Mouse (Mus musculus) limb, embryonic 10.5 days (tissue): Measurements from ENCODE around the gene Tmem30c. TPM values are rescaled to one million over a fixed set of nuclear protein-coding genes. Genes with fewer than 3 reads are reported as not detected.
"Not testable (repeated sequence)": the region's sequence is repeated elsewhere in the genome, so short reads cannot be mapped to it uniquely, and the experiment has no call there.

Experiments used
- DNase-seq: peaks from one replicate; pipeline ENCODE4 v3.0.0-alpha.2; 2017; ENCODE audit warnings: low spot score
- H3K27ac ChIP-seq: fragments of 300-500 bp; sonication (generic); 2 replicates; pipeline ENCODE4 v1.5.1; 2016; ENCODE audit warnings: mild to moderate bottlenecking
- H3K27me3 ChIP-seq: fragments of 300-500 bp; sonication (generic); 2 replicates; pipeline ENCODE4 v1.6.1; 2016; ENCODE audit warnings: low read depth, mild to moderate bottlenecking; ENCODE audit not compliant: poor library complexity, severe bottlenecking
- H3K36me3 ChIP-seq: fragments of 300-500 bp; sonication (generic); 2 replicates; pipeline ENCODE4 v1.6.1; 2016; ENCODE audit warnings: mild to moderate bottlenecking, moderate library complexity
- H3K4me1 ChIP-seq: fragments of 300-500 bp; sonication (generic); 2 replicates; pipeline ENCODE4 v1.6.1; 2016
- H3K4me3 ChIP-seq: fragments of 300-500 bp; sonication (generic); 2 replicates; pipeline ENCODE4 v1.5.1; 2016; ENCODE audit warnings: mild to moderate bottlenecking, moderate library complexity
- H3K9me3 ChIP-seq: fragments of 300-500 bp; sonication (generic); replicated peaks from 2 replicates; pipeline ENCODE4 v1.6.1; 2016; ENCODE audit warnings: mild to moderate bottlenecking
- WGBS: fragments of 180-500 bp; shearing (Covaris S2); methylation state at CpG from one replicate; pipeline ENCODE4 v1.1.7; 2016; 5-methylcytosine and 5-hydroxymethylcytosine counted together
- polyA plus RNA-seq: library from polyadenylated mRNA; unstranded; fragments of >200 nt; fragmentation: Nextera tagmentation; extraction: Ambion mirVana; gene quantifications from 2 replicates; pipeline ENCODE4 v1.2.1, GENCODE M21; 2016

The Tmem30c gene
- polyA plus RNA-seq, 1 experiment from 2014 or later: 0.10 TPM

DNA sequence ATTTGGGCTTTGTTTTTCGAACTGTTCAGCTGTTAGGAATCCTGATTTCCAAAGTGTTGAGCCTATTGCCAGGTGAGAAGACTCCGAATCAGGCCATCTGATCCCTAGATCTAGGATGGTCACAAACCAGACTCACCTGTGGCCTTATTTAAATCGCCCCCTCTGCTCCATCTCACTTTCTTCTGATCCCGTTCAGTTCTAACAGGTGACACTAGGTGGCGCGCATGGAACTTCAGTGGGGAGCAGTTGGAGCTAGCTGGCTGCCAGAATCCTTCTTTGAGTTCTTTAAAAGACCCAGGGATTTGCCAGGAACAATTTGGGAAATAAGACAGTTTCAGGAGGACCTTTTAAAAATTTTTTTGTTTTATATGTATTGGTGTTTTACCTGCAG lies 48.8 kb downstream of the Tmem30c start:
- H3K9me3 ChIP-seq: no peaks in the 10 kb centered on the region
- H3K27ac ChIP-seq: no peak overlapping the region; the same call in 1 of the 2 replicates
- WGBS: 11% methylated on average over 6 of the region's 6 CpGs
- H3K36me3 ChIP-seq: no peaks in the 10 kb centered on the region
- peaks cover 9% of the 10 kb centered on the region for H3K4me1 ChIP-seq
- H3K27me3 ChIP-seq: no peaks in the 10 kb centered on the region
- no peak overlapping the region for H3K4me3 ChIP-seq
- DNase-seq: peak; percentile 86

DNA sequence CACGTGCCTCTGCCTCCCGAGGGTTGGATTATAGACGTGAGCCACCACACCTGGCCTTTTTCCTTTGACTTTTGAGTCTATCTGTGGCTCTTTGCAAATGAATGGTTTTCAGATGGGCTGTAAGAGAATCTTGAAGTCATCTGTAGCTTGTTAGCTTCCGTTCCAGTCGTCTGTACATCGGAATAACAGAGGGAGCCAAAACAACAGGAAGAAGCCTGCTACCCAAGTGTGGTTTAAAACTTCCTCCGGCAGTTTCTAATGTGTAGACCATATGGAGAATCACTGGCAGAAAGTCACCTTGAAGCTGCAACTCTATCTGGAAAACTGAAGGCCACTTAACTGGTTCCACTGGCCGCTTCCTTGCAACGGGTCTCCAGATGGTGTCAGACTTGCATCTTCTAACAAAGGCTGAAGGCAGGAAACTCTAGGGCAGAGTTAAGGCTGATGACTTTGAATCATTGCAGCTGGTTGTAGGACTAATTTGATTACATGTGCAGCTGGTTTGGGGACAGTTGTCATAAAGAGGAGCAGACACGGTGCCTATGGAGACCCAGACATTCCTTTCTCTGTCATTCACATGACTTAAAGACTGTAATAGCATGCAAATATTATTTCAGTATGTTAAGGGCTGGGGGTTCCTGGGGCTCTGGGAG lies 49.3 kb downstream of the Tmem30c start:
- Histone ChIP-seq H3K4me1 (peaks cover 9% of the 10 kb centered on the region), H3K9me3 (no peaks in the 10 kb centered on the region), H3K27me3 (no peaks in the 10 kb centered on the region), H3K36me3 (no peaks in the 10 kb centered on the region), H3K4me3 (no peak overlapping the region), H3K27ac (no peak overlapping the region; the same call in 1 of the 2 replicates)
- 53% methylated on average over 10 of the region's 10 CpGs for WGBS
- peak; percentile 35 for DNase-seq

GRCm38 (mm10) chr16:57242857-57243204 lies 49.8 kb downstream of the Tmem30c start:
- H3K36me3 ChIP-seq: no peaks in the 10 kb centered on the region
- H3K4me1 ChIP-seq: peaks cover 9% of the 10 kb centered on the region
- no peak overlapping the region; the same call in 1 of the 2 replicates for H3K27ac ChIP-seq
- no peaks in the 10 kb centered on the region for H3K27me3 ChIP-seq
- H3K4me3 ChIP-seq: no peak overlapping the region
- WGBS: 83% methylated on average over 5 of the region's 5 CpGs
- H3K9me3 ChIP-seq: no peaks in the 10 kb centered on the region
- no peak for DNase-seq

DNA sequence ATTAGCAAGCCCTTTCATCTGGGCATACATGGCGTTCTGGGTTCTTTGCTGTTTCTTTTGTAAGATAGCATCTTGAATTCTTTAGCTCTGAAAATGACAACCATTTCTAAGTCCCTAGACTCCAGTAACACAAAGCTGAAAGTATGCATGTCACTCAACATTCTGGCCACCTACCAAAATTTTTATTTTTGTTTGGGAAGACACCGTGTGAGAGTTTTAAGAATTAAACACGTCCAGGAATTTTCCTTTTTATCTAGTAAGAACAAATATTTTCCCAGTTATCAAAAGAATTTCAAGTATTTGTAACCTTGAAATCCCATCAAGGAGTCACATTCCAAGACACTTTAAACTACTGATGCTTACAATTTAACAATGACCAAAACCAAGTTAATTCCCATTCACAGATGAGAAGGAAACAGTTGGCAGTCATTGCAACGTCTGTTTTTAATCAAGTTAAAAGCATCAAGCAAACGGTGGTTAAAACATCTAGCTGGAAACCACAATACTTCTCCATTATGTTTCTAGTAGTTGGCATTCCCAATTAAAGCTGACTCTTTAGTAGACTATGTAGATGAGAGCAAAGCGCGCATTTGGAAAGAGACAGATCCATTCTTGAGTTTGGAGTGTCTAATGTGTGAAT lies 56.7 kb downstream of the Tmem30c start:
- Histone ChIP-seq H3K27ac (no peak overlapping the region), H3K36me3 (no peaks in the 10 kb centered on the region), H3K4me3 (no peak overlapping the region), H3K9me3 (no peaks in the 10 kb centered on the region), H3K4me1 (0 out of 2 replicates have a peak, but pooled peaks cover 3% of the 10 kb centered on the region), H3K27me3 (no peaks in the 10 kb centered on the region)
- WGBS: 67% methylated on average over 7 of the region's 7 CpGs
- no peak for DNase-seq

GRCm38 (mm10) chr16:57231937-57232310 lies 60.7 kb downstream of the Tmem30c start:
- not testable (repeated sequence) for H3K27ac ChIP-seq, H3K36me3 ChIP-seq, H3K27me3 ChIP-seq, DNase-seq, H3K4me1 ChIP-seq, H3K9me3 ChIP-seq
- WGBS: 75% methylated on average over 5 of the region's 5 CpGs
- H3K4me3 ChIP-seq: peak overlapping the region; percentile 90

DNA sequence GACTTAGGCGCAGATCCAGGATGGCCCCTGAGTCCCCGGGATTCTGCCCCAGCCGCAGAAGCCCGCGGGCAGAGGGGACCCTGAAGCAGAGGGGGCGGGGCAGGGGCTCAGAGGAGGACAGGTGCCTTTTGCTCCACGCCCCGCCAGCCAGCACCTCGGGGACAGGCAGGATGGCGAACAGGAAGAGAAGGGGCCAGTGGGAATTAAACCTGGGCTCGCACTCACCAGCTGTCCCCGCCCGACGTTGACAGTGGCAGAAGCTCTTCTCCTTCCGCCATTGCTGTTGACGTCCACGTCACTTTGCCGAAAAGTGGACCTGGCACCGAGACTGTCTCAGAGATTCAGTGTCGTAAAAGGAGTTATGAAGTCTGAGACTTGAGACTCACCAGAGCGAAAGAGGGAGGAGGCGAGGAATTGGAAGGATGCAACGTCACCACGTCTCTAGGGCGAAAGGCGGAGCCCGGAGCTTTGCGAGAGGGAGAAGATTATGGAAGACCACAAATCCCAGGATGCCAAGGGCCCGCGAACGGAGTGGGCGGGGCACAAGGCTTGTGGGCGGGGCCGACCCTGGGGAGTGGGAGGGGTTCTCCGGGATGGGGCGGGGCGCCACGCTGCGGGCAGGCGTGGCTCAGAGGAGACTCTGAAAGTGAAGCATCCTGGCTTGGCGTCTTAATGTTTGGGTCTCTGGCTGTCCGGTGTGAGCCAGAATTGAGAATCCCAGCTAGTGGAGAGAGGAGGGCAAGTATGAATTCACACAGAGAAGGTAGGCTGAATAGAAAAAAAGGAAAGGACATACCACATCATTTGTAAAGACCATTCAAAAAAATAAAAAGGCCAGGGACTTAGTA lies 61.4 kb downstream of the Tmem30c start, which contains the start of gene Tbc1d23:
Tbc1d23 (minus strand) TSS at position 416 of the 848 bp plus-strand sequence.
- Histone ChIP-seq H3K36me3 (no peaks in the 10 kb centered on the region), H3K9me3 (no peaks in the 10 kb centered on the region), H3K4me3 (peak within 1 kb of the TSS; percentile 90), H3K27ac (peak within 1 kb of the TSS; percentile 85), H3K4me1 (peaks cover 8% of the 10 kb centered on the region; the same call in 1 of the 2 replicates), H3K27me3 (no peaks in the 10 kb centered on the region)
- DNase-seq: peak; percentile 98
- WGBS: under 1% methylated on average over 42 of the region's 42 CpGs

DNA sequence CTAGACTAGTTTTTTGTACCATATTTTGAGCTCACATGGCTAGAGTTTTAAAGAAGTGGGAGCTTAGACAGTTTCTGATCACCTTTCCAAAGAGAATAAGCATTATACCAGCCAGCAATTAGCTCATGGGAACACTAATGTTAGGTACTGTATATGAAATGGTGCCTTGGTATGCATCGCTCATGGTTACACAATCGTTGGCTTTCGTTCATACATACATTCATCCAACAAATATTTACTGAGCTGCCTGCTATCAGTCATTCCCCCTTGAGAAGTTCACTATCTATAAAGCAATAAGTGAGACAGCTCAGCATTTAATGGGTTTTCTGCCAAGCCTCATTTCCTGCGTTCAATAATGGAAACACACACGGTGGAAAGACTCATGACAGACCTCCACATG lies 66.2 kb downstream of the Tmem30c start:
- no peak for DNase-seq
- Histone ChIP-seq H3K36me3 (0 out of 2 replicates have a peak, but pooled peaks cover 2% of the 10 kb centered on the region), H3K9me3 (no peaks in the 10 kb centered on the region), H3K4me3 (no peak overlapping the region), H3K27ac (no peak overlapping the region), H3K4me1 (peaks cover 5% of the 10 kb centered on the region; the same call in 1 of the 2 replicates), H3K27me3 (no peaks in the 10 kb centered on the region)
- 94% methylated on average over 5 of the region's 5 CpGs for WGBS

- no peak for DNase-seq
- H3K4me3 ChIP-seq: no peak overlapping the region
- no peaks in the 10 kb centered on the region for H3K27me3 ChIP-seq
- H3K4me1 ChIP-seq: no peaks in the 10 kb centered on the region
- H3K27ac ChIP-seq: no peak overlapping the region
- 93% methylated on average over 6 of the region's 6 CpGs for WGBS
- peaks cover 7% of the 10 kb centered on the region for H3K36me3 ChIP-seq
- no peaks in the 10 kb centered on the region for H3K9me3 ChIP-seq
Observed at GRCm38 (mm10) chr16:57220361-57220760, 72.3 kb downstream of the Tmem30c start.

Other genes with a start within 250 kb of the Tmem30c start
- gene Tmem45a2, start 221.5 kb downstream of the Tmem30c start, polyA plus RNA-seq: not detected in 2 replicates
- 55.9 and 57.5 TPM in 2 replicates for gene Tomm70a, start 171.2 kb downstream of the Tmem30c start, polyA plus RNA-seq
- 66.1 and 67.1 TPM in 2 replicates for gene Nit2, start 125.5 kb downstream of the Tmem30c start, polyA plus RNA-seq
- 16.5 and 23.5 TPM in 2 replicates for gene Tbc1d23, start 61.4 kb downstream of the Tmem30c start, polyA plus RNA-seq
- 10.7 and 14.4 TPM in 2 replicates for gene Filip1l, start 60.2 kb upstream of the Tmem30c start, polyA plus RNA-seq